Mouse (Mus musculus) megakaryocyte, adult 5-6 weeks (primary cell): ENCODE results near the gene Sdha. TPM values are rescaled to one million over a fixed set of nuclear protein-coding genes. Genes with fewer than 3 reads are reported as not detected.

ENCODE experiments used
- ATAC-seq: 2 replicates; pipeline ENCODE4 v1.8.0; 2016; ENCODE audit warnings: mild to moderate bottlenecking, inconsistent platforms; ENCODE audit not compliant: poor library complexity, severe bottlenecking
- total RNA-seq, 2 experiments: library from RNA; stranded (forward) in 1 of 2; stranded (reverse) in 1 of 2; fragments of 153-499, 151-499 nt in 1 of 2; fragments of 221-1000, 200-1000 nt in 1 of 2; gene quantifications; 2 replicates each; pipeline versions ENCODE4 v1.2.3 to v1.2.4; 2015 to 2017

Gene Sdha
- 141 and 145 TPM in 2 replicates for total RNA-seq (2015)
- 165 and 179 TPM in 2 replicates for total RNA-seq (2017)

GRCm38 (mm10) chr13:74349566-74350434, at the start of gene Sdha, which contains the start of gene Ccdc127:
Gene Sdha (minus strand): TSS chr13:74350280.
Gene Ccdc127 (plus strand): TSS chr13:74350309.
- ATAC-seq: peak; percentile 94

GRCm38 (mm10) chr13:74399298-74399839, 49.3 kb upstream of the Sdha start, which contains the start of gene Ftl1-ps1:
Gene Ftl1-ps1 (plus strand): TSS chr13:74399694.
- ATAC-seq: no peak

GRCm38 (mm10) chr13:74391156-74391555, 41.1 kb upstream of the Sdha start:
- no peak for ATAC-seq

GRCm38 (mm10) chr13:74390371-74390990, 40.4 kb upstream of the Sdha start, which contains the start of gene Zfp72:
Gene Zfp72 (minus strand): TSS chr13:74390836.
- peak; percentile 91 for ATAC-seq

GRCm38 (mm10) chr13:74389730-74390129, 39.6 kb upstream of the Sdha start:
- no peak for ATAC-seq

GRCm38 (mm10) chr13:74382289-74382688, 32.2 kb upstream of the Sdha start:
- ATAC-seq: no peak

- no peak for ATAC-seq
Measured at GRCm38 (mm10) chr13:74381533-74382276, 31.6 kb upstream of the Sdha start.

- no peak for ATAC-seq
Measured at GRCm38 (mm10) chr13:74363859-74364235, 13.8 kb upstream of the Sdha start, which contains the start of gene Lrrc14b. Gene Lrrc14b (minus strand): TSS chr13:74364005.

GRCm38 (mm10) chr13:74363176-74363858, 13.2 kb upstream of the Sdha start:
- ATAC-seq: no peak

- ATAC-seq: peak; percentile 79
Measured at GRCm38 (mm10) chr13:74362218-74362617, 12.1 kb upstream of the Sdha start.

GRCm38 (mm10) chr13:74356491-74356890, 6.4 kb upstream of the Sdha start:
- no peak for ATAC-seq

- ATAC-seq: no peak
Measured at GRCm38 (mm10) chr13:74350435-74350906, 391 bp upstream of the Sdha start.

GRCm38 (mm10) chr13:74341036-74341435, 9.0 kb downstream of the Sdha start:
- ATAC-seq: peak; percentile 98

- ATAC-seq: no peak
Measured at GRCm38 (mm10) chr13:74329321-74329720, 20.8 kb downstream of the Sdha start.

GRCm38 (mm10) chr13:74317170-74317849, 32.8 kb downstream of the Sdha start, which contains the start of gene Pdcd6:
Gene Pdcd6 (minus strand): TSS chr13:74317580.
- ATAC-seq: peak; percentile 94

GRCm38 (mm10) chr13:74316789-74317169, 33.3 kb downstream of the Sdha start:
- no peak for ATAC-seq

GRCm38 (mm10) chr13:74316386-74316785, 33.7 kb downstream of the Sdha start:
- ATAC-seq: no peak

- ATAC-seq: no peak
Measured at GRCm38 (mm10) chr13:74314616-74315015, 35.5 kb downstream of the Sdha start.

GRCm38 (mm10) chr13:74305780-74306179, 44.3 kb downstream of the Sdha start:
- ATAC-seq: no peak
